In genomic region chr10:100629762-100630438, GRCm38 (mm10) we compare ENCODE assay signal across 7 mouse cellular contexts. TPM values are rescaled to one million over a fixed set of nuclear protein-coding genes. Genes with fewer than 3 reads are reported as not detected.
DNase-seq lines count a peak whose midpoint lies in the region; ATAC-seq and TF ChIP-seq lines count a peak whose summit lies in the region.

No protein-coding gene starts in this region.

- no peak overlapping the region for H3K27ac ChIP-seq in lung, postnatal 0 days (ENCODE audit: low read length)

- peak; percentile 57 for DNase-seq in MN1 (ENCODE audit: low spot score)
- peak; percentile 94 for DNase-seq in brain, embryonic 14.5 days (ENCODE audit: low read depth)
- peak; percentile 69 to 79 for DNase-seq in layer of hippocampus, postnatal 10 days (ENCODE audit: low spot score in 2 of 2)
- DNase-seq in lung, postnatal 0 days (ENCODE audit: low spot score) = peak; percentile 76
- DNase-seq in retina, embryonic 14.5 days (ENCODE audit: low spot score) = peak; percentile 88

- peak; percentile 77; the same call in 1 of the 2 replicates for TF ChIP-seq CTCF in brain, embryonic 14.5 days (IDR thresholded peaks at IDR 0.05; ENCODE audit: borderline replicate concordance, extremely low read depth, insufficient read depth, insufficient read length)
- peak; percentile 75 for TF ChIP-seq CTCF in lung, postnatal 0 days (IDR thresholded peaks at IDR 0.05)

- 22% methylated on average over 20 of the region's 20 CpGs for WGBS in lung, postnatal 0 days

- no peak for TF ChIP-seq EP300 in lung, postnatal 0 days (IDR thresholded peaks at IDR 0.05)

- H3K4me2 ChIP-seq in lung, postnatal 0 days (replicated peaks; ENCODE audit: low read depth, low read length) = peak overlapping the region; percentile 5; the same call in 1 of the 2 replicates

- no peaks in the 10 kb centered on the region for H3K4me1 ChIP-seq in lung, postnatal 0 days (ENCODE audit: insufficient read depth, low read depth, low read length)

- no peak overlapping the region for H3K4me3 ChIP-seq in lung, postnatal 0 days (ENCODE audit: low read depth, low read length)

- H3K9ac ChIP-seq in lung, postnatal 0 days (replicated peaks; ENCODE audit: low read depth) = no peak overlapping the region

- H3K9me3 ChIP-seq in lung, postnatal 0 days (ENCODE audit: low read length) = no peaks in the 10 kb centered on the region

- H3K36me3 ChIP-seq in lung, postnatal 0 days (ENCODE audit: insufficient read depth, low read length) = no peaks in the 10 kb centered on the region

- ATAC-seq in erythroblast, adult 5-6 weeks (replicated peaks; ENCODE audit: low FRiP score, poor library complexity, severe bottlenecking) = peak; percentile 92
- peak; percentile 93 to 94 for ATAC-seq in hematopoietic stem cell, adult 5-6 weeks (replicated peaks in 1 of 2; ENCODE audit: insufficient read depth in 1 of 2, low FRiP score in 2 of 2, low TSS enrichment in 1 of 2, low read depth in 1 of 2, poor library complexity in 2 of 2, severe bottlenecking in 2 of 2)
- no peak for ATAC-seq in lung, postnatal 0 days

- no peak for TF ChIP-seq POLR2A in brain, embryonic 14.5 days (IDR thresholded peaks at IDR 0.05; ENCODE audit: borderline replicate concordance, extremely low read depth, insufficient read depth, insufficient read length, poor library complexity, severe bottlenecking)

- no peaks in the 10 kb centered on the region for H3K27me3 ChIP-seq in lung, postnatal 0 days (replicated peaks; ENCODE audit: insufficient read depth, low read length)

RNA-seq across cellular contexts. Expression of gene 1700017N19Rik, which starts 39.6 kb away (rescaled TPM):
- not detected in 2 replicates for polyA plus RNA-seq in brain, embryonic 14.5 days (2012; rRNA removed)
- not detected in 2 replicates for total RNA-seq in erythroblast, adult 5-6 weeks (2015; ENCODE audit: low replicate concordance)
- 0.84 TPM in 1 of 2 replicates, not detected in the other for total RNA-seq in erythroblast, adult 5-6 weeks (2017; ENCODE audit: low replicate concordance)
- not detected in 2 replicates for total RNA-seq in hematopoietic stem cell, adult 5-6 weeks (2017)
- total RNA-seq in layer of hippocampus, postnatal 10 days (2021) = not detected
- polyA plus RNA-seq in lung, postnatal 0 days (2015; fragmentation: Nextera tagmentation; extraction: Ambion mirVana) = not detected in 2 replicates

RNA-seq across cellular contexts. Expression of gene 4930430F08Rik, which starts 39.7 kb away (rescaled TPM):
- 12.8 and 13.1 TPM in 2 replicates for polyA plus RNA-seq in brain, embryonic 14.5 days (2012; rRNA removed)
- total RNA-seq in erythroblast, adult 5-6 weeks (2015; ENCODE audit: low replicate concordance) = 11.5 and 13.1 TPM in 2 replicates
- 30.2 and 31.0 TPM in 2 replicates for total RNA-seq in erythroblast, adult 5-6 weeks (2017; ENCODE audit: low replicate concordance)
- 16.2 and 23.6 TPM in 2 replicates for total RNA-seq in hematopoietic stem cell, adult 5-6 weeks (2017)
- 10 to 100 TPM; 26.2 to 29.0 TPM for total RNA-seq in layer of hippocampus, postnatal 10 days (2021)
- polyA plus RNA-seq in lung, postnatal 0 days (2015; fragmentation: Nextera tagmentation; extraction: Ambion mirVana) = 4.0 and 5.4 TPM in 2 replicates
